Mouse (Mus musculus): ENCODE results near the gene Nlrp3. TPM values are rescaled to one million over a fixed set of nuclear protein-coding genes. Genes with fewer than 3 reads are reported as not detected.

Nlrp3 gene
- total and polyA plus RNA-seq, 2 experiments from 2014 or later: 0.07 to 0.27 TPM

DNA sequence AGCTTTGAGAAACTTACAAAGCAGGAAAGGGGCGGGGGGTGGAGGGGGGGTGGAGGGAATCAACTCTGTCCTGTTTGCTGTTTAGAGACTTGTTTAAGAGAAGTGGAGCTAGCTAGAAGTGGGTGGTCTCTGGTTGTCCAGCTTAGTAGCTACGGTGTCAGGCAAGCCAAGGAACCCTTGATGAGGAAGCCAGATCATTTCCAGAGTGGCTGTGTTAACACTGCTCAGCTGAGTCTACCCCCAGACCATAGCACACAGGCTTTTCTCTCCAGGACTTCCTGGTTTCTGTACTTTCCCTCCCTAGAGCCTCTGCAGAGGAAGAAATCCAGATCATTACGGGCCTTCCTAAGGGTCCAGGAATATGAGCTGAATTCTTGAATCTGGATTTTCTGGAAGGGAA is 26.6 kb upstream of the Nlrp3 start:
- H3K9me3 ChIP-seq (ENCODE audit: low read length): no peaks in the 10 kb centered on the region
- H3K27me3 ChIP-seq (ENCODE audit: insufficient read depth, low read length): no peaks in the 10 kb centered on the region
- DNase-seq (ENCODE audit: low spot score) (no peak), ATAC-seq (ENCODE audit: low FRiP score) (no peak)
- 76% methylated on average over 3 of the region's 3 CpGs for WGBS
- H3K36me3 ChIP-seq (ENCODE audit: insufficient read depth, low read length): no peaks in the 10 kb centered on the region
- no peak overlapping the region for H3K4me3 ChIP-seq (ENCODE audit: low read depth, low read length)
- no peak for TF ChIP-seq CTCF (IDR thresholded peaks at IDR 0.05)
- H3K4me2 ChIP-seq (ENCODE audit: low read depth, low read length, poor library complexity, severe bottlenecking): no peak overlapping the region
- no peak overlapping the region for H3K27ac ChIP-seq (ENCODE audit: low read depth, low read length)
- H3K4me1 ChIP-seq (ENCODE audit: insufficient read depth, low read length): no peaks in the 10 kb centered on the region
- H3K9ac ChIP-seq (replicated peaks; ENCODE audit: low read length, poor library complexity, severe bottlenecking): no peak overlapping the region

DNA sequence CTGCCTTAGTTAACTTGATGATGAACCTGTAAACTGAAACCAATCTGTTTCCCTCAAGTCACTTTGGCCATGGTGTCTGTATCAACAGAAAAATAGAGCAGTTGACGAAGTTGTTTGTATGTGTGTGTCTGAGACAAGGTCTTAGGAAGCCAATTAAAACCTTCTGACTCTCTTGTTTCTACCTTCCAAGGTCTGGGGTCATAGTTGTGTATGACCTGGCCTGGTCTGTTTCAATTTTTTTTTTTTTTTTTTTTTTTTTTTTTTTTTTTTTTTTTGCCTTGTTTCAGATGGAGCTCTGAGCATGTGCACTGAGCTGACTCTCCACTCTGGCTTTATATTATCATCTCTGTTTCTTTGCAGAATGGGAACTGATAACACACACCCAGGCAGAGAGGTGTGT is 23.9 kb upstream of the Nlrp3 start:
- Histone ChIP-seq H3K9me3 (ENCODE audit: low read length) (no peaks in the 10 kb centered on the region), H3K9ac (replicated peaks; ENCODE audit: low read length, poor library complexity, severe bottlenecking) (no peak overlapping the region), H3K27me3 (ENCODE audit: insufficient read depth, low read length) (no peaks in the 10 kb centered on the region), H3K4me1 (ENCODE audit: insufficient read depth, low read length) (no peaks in the 10 kb centered on the region), H3K36me3 (ENCODE audit: insufficient read depth, low read length) (no peaks in the 10 kb centered on the region), H3K4me3 (ENCODE audit: low read depth, low read length) (no peak overlapping the region), H3K27ac (ENCODE audit: low read depth, low read length) (no peak overlapping the region), H3K4me2 (ENCODE audit: low read depth, low read length, poor library complexity, severe bottlenecking) (no peak overlapping the region)
- DNase-seq (ENCODE audit: low spot score) (no peak), ATAC-seq (ENCODE audit: low FRiP score) (no peak)
- WGBS: 97% methylated on average over 1 of the region's 1 CpGs
- no peak for TF ChIP-seq CTCF (IDR thresholded peaks at IDR 0.05)

DNA sequence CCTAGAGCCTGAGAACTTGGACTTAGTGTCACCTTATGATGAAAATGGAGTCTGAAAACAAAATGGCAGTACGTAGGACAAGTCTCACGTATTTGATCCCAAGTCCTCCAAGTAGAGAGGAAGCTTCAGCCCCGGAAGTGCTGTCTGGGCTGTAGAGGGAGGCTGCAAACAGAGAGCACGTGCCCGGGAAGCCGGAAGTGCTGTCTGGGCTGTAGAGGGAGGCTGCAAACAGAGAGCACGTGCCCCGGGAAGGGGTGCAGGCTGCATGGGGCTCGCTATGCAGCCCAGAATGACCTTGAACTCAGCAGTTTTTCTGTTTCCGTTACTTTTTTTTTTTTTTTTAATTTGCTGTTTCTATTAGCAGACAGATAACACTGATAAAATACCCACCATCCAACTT is 23.1 kb upstream of the Nlrp3 start:
- no peak for ATAC-seq (ENCODE audit: low FRiP score)
- H3K27me3 ChIP-seq (ENCODE audit: insufficient read depth, low read length): no peaks in the 10 kb centered on the region
- no peaks in the 10 kb centered on the region for H3K9me3 ChIP-seq (ENCODE audit: low read length)
- DNase-seq (ENCODE audit: low spot score): no peak
- 66% methylated on average over 10 of the region's 10 CpGs for WGBS
- H3K4me2 ChIP-seq (ENCODE audit: low read depth, low read length, poor library complexity, severe bottlenecking): no peak overlapping the region
- H3K9ac ChIP-seq (replicated peaks; ENCODE audit: low read length, poor library complexity, severe bottlenecking): no peak overlapping the region
- no peak for TF ChIP-seq CTCF (IDR thresholded peaks at IDR 0.05)
- H3K36me3 ChIP-seq (ENCODE audit: insufficient read depth, low read length): no peaks in the 10 kb centered on the region
- H3K27ac ChIP-seq (ENCODE audit: low read depth, low read length): no peak overlapping the region
- no peaks in the 10 kb centered on the region for H3K4me1 ChIP-seq (ENCODE audit: insufficient read depth, low read length)
- H3K4me3 ChIP-seq (ENCODE audit: low read depth, low read length): no peak overlapping the region

DNA sequence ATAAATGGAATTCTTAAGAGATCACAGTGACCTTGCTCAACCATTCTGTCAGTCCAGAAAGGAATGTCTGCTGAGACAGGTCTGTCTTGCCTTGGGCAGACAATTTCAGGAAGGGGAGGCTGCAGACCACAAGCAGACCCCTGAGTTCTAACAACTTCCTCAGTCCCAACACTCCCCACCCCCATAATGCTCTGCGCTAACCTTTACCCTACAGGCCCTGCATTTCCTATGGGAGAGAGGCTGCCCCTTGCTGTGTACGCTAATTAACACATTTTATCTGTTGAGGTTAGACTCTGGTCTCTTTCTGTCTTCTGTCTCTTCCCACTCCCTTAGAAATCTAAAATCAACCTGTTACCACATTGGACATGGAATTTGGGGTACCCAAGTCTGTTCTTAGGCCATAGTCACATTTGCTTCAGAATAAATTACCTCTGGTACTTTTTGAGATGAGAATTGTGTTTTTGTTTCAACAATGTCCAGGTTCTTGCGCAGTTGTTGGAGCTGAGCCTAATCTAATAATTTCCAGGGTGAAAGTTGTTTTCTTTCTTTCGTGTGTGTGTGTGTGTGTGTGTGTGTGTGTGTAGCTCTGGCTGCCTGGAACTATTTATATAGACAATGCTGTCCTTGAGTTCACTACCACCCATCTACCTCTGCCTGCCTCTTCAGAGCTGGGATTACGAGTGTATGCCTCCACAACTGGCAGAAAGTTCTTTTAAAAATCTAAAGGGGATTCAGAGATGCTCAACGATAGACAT is 21.4 kb upstream of the Nlrp3 start:
- no peaks in the 10 kb centered on the region for H3K36me3 ChIP-seq (ENCODE audit: insufficient read depth, low read length)
- H3K27ac ChIP-seq (ENCODE audit: low read depth, low read length): no peak overlapping the region
- 69% methylated on average over 6 of the region's 6 CpGs for WGBS
- no peak overlapping the region for H3K9ac ChIP-seq (replicated peaks; ENCODE audit: low read length, poor library complexity, severe bottlenecking)
- no peak overlapping the region for H3K4me2 ChIP-seq (ENCODE audit: low read depth, low read length, poor library complexity, severe bottlenecking)
- no peaks in the 10 kb centered on the region for H3K9me3 ChIP-seq (ENCODE audit: low read length)
- TF ChIP-seq CTCF (IDR thresholded peaks at IDR 0.05): no peak
- H3K27me3 ChIP-seq (ENCODE audit: insufficient read depth, low read length): no peaks in the 10 kb centered on the region
- ATAC-seq (ENCODE audit: low FRiP score) (no peak), DNase-seq (ENCODE audit: low spot score) (no peak)
- no peaks in the 10 kb centered on the region for H3K4me1 ChIP-seq (ENCODE audit: insufficient read depth, low read length)
- H3K4me3 ChIP-seq (ENCODE audit: low read depth, low read length): no peak overlapping the region

DNA sequence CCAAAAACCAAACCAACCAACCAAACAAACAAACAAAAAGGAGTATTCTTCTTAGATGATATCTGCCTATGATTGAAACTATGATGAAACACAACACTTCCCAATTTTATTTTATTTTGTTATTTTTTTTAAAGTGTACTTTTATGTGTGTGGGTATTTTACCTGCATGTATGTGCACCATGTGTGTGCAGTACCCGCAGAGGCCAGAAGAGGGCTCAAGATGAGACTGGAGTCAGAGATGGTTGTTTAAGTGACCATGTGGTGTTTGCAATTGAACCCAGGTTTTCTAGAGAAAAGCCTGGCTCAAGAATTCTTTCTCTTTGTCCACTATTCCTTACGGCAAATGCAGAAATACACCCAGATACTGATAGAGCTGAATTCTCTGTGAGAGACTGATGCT is 17.2 kb upstream of the Nlrp3 start:
- Histone ChIP-seq H3K9ac (replicated peaks; ENCODE audit: low read length, poor library complexity, severe bottlenecking) (no peak overlapping the region), H3K4me3 (ENCODE audit: low read depth, low read length) (no peak overlapping the region), H3K27me3 (ENCODE audit: insufficient read depth, low read length) (no peaks in the 10 kb centered on the region), H3K4me1 (ENCODE audit: insufficient read depth, low read length) (no peaks in the 10 kb centered on the region), H3K9me3 (ENCODE audit: low read length) (no peaks in the 10 kb centered on the region), H3K4me2 (ENCODE audit: low read depth, low read length, poor library complexity, severe bottlenecking) (no peak overlapping the region), H3K27ac (ENCODE audit: low read depth, low read length) (no peak overlapping the region), H3K36me3 (ENCODE audit: insufficient read depth, low read length) (no peaks in the 10 kb centered on the region)
- TF ChIP-seq CTCF (IDR thresholded peaks at IDR 0.05): peak; percentile 32; the same call in 1 of the 2 replicates
- ATAC-seq (ENCODE audit: low FRiP score) (no peak), DNase-seq (ENCODE audit: low spot score) (no peak)
- 96% methylated on average over 2 of the region's 2 CpGs for WGBS

DNA sequence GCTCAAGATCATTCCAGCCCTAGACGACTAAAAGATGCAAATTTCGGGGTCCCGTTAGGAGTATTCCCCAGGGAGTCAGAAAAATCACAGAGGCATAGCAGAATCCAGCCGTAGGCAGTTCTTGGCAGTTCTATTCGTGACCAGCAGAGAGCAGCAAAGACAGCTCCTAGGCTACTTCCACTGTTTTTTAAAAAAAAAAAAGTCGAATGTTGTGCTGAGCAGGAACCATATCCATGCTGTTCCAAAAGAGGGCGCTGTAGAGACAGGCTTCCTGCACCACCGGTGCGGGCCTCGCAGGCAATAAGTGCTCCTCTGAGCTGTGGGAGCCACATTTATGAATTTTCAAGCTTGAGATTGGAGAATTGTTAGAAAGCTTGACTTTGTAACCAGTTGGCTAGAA is 16.1 kb upstream of the Nlrp3 start:
- no peaks in the 10 kb centered on the region for H3K36me3 ChIP-seq (ENCODE audit: insufficient read depth, low read length)
- H3K4me3 ChIP-seq (ENCODE audit: low read depth, low read length): no peak overlapping the region
- DNase-seq (ENCODE audit: low spot score): peak; percentile 96
- no peaks in the 10 kb centered on the region for H3K27me3 ChIP-seq (ENCODE audit: insufficient read depth, low read length)
- TF ChIP-seq CTCF (IDR thresholded peaks at IDR 0.05): peak; percentile 95
- no peak overlapping the region for H3K4me2 ChIP-seq (ENCODE audit: low read depth, low read length, poor library complexity, severe bottlenecking)
- H3K9ac ChIP-seq (replicated peaks; ENCODE audit: low read length, poor library complexity, severe bottlenecking): no peak overlapping the region
- 6% methylated on average over 10 of the region's 10 CpGs for WGBS
- H3K4me1 ChIP-seq (ENCODE audit: insufficient read depth, low read length): no peaks in the 10 kb centered on the region
- no peak overlapping the region for H3K27ac ChIP-seq (ENCODE audit: low read depth, low read length)
- ATAC-seq (ENCODE audit: low FRiP score): no peak
- no peaks in the 10 kb centered on the region for H3K9me3 ChIP-seq (ENCODE audit: low read length)

Data from midbrain, postnatal 0 days (tissue).